9 mouse cellular contexts compared by ENCODE assay signal in the genomic region with DNA sequence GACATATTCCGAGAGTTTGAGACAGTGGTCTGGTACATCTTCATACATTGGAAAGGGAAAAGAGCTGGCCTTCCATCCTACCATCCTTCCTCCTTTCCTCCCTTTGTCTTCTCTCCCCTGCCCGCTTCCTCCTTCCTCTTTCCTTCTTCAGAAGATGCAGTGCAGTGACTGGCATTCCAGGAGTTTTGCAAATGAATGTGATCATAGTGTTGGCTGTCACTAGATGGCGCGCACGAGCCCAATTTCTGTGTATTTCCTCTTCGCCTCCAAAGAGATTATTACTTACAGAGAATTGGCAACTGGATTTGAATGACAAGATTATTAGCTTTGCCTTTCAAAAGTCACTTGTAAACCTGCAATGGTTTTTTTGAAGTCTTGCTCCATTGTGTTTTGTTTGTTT. TPM values are rescaled to one million over a fixed set of nuclear protein-coding genes. Genes with fewer than 3 reads are reported as not detected.
A peak's percentile ranks its signal among the peaks of the same experiment; 100 is the strongest.
DNase-seq lines count a peak whose midpoint lies in the region; ATAC-seq and TF ChIP-seq lines count a peak whose summit lies in the region.
"Had no signal": no experiment of that assay in that cellular context is flagged by ENCODE, and none has a peak within 500 bp of the region (broad histone marks: within the 10 kb centered on the region; RNA-seq: fewer than 3 reads in every experiment).

No protein-coding gene starts in this region.

- no peaks in the 10 kb centered on the region for H3K36me3 ChIP-seq in ES-Bruce4 (ENCODE audit: control insufficient read depth, insufficient read depth, low read length, poor library complexity, severe bottlenecking)
- H3K36me3 ChIP-seq in lung, postnatal 0 days (ENCODE audit: insufficient read depth, low read length), result no peaks in the 10 kb centered on the region
- H3K36me3 ChIP-seq: limb, embryonic 15.5 days had no signal

- peak; percentile 12 for TF ChIP-seq CTCF in ES-Bruce4 (IDR thresholded peaks at IDR 0.05; ENCODE audit: low read depth, low read length)
- TF ChIP-seq CTCF in lung, postnatal 0 days (IDR thresholded peaks at IDR 0.05), result peak; percentile 85

- peak; percentile 31 for DNase-seq in cerebellum, adult 11 months
- peak; percentile 5 for DNase-seq in cerebellum, adult 11-12 months
- peak; percentile 89 to 90 for DNase-seq in kidney, postnatal 4 days
- peak; percentile 75 for DNase-seq in lung, postnatal 0 days (ENCODE audit: low spot score)
- peak; percentile 23 to 34 for DNase-seq in right cerebral cortex, postnatal 36 days (ENCODE audit: low spot score in 2 of 2)

- H3K4me2 ChIP-seq in lung, postnatal 0 days (replicated peaks; ENCODE audit: low read depth, low read length), result no peak overlapping the region
- H3K4me2 ChIP-seq: limb, embryonic 15.5 days had no signal

- H3K9me3 ChIP-seq in ES-Bruce4 (replicated peaks; ENCODE audit: control insufficient read depth, insufficient read depth, low read length, poor library complexity, severe bottlenecking), result peaks cover 5% of the 10 kb centered on the region; the same call in 1 of the 2 replicates
- no peaks in the 10 kb centered on the region for H3K9me3 ChIP-seq in lung, postnatal 0 days (ENCODE audit: low read length)
- H3K9me3 ChIP-seq: limb, embryonic 15.5 days had no signal

- H3K4me3 ChIP-seq in ES-Bruce4 (ENCODE audit: low read depth, low read length), result no peak overlapping the region
- H3K4me3 ChIP-seq in lung, postnatal 0 days (ENCODE audit: low read depth, low read length), result no peak overlapping the region
- H3K4me3 ChIP-seq: limb, embryonic 15.5 days had no signal

- 18% methylated on average over 6 of the region's 6 CpGs for WGBS in lung, postnatal 0 days

- TF ChIP-seq POLR2A in ES-Bruce4 (IDR thresholded peaks at IDR 0.05; ENCODE audit: insufficient read depth, low read length), result no peak

- no peak for TF ChIP-seq EP300 in ES-Bruce4 (IDR thresholded peaks at IDR 0.05; ENCODE audit: insufficient read depth, low read depth, low read length)
- TF ChIP-seq EP300 in lung, postnatal 0 days (IDR thresholded peaks at IDR 0.05), result no peak

- no peak for ATAC-seq in cerebellum, adult (ENCODE audit: insufficient number of reproducible peaks, low FRiP score, low TSS enrichment)
- ATAC-seq in frontal cortex, adult (ENCODE audit: low TSS enrichment), result peak; percentile 93
- ATAC-seq in lung, postnatal 0 days, result no peak

- peaks cover 2% of the 10 kb centered on the region for H3K4me1 ChIP-seq in ES-Bruce4 (ENCODE audit: control insufficient read depth, insufficient read depth, low read length)
- no peaks in the 10 kb centered on the region for H3K4me1 ChIP-seq in lung, postnatal 0 days (ENCODE audit: insufficient read depth, low read depth, low read length)
- H3K4me1 ChIP-seq: limb, embryonic 15.5 days had no signal

- H3K27me3 ChIP-seq in ES-Bruce4 (ENCODE audit: control insufficient read depth, insufficient read depth, low read length, poor library complexity, severe bottlenecking), result no peaks in the 10 kb centered on the region
- H3K27me3 ChIP-seq in lung, postnatal 0 days (replicated peaks; ENCODE audit: insufficient read depth, low read length), result no peaks in the 10 kb centered on the region
- H3K27me3 ChIP-seq: limb, embryonic 15.5 days had no signal

- no peak overlapping the region for H3K27ac ChIP-seq in ES-Bruce4 (ENCODE audit: insufficient read depth, low read length)
- no peak overlapping the region for H3K27ac ChIP-seq in lung, postnatal 0 days (ENCODE audit: low read length)
- H3K27ac ChIP-seq: limb, embryonic 15.5 days had no signal

- H3K9ac ChIP-seq in ES-Bruce4 (ENCODE audit: low read depth, poor library complexity, severe bottlenecking), result no peak overlapping the region
- H3K9ac ChIP-seq in lung, postnatal 0 days (replicated peaks; ENCODE audit: low read depth), result no peak overlapping the region
- H3K9ac ChIP-seq: limb, embryonic 15.5 days had no signal

RNA-seq across cellular contexts. Expression of gene Sox30, which starts 36.0 kb away (rescaled TPM):
- 0.67 and 0.87 TPM in 2 replicates for polyA plus RNA-seq in ES-Bruce4 (2011; ENCODE audit: insufficient read depth, insufficient read length, low read depth, missing spikeins)
- polyA plus RNA-seq in lung, postnatal 0 days (2015; fragmentation: Nextera tagmentation; extraction: Ambion mirVana), result 0.11 and 0.23 TPM in 2 replicates

RNA-seq across cellular contexts. Expression of gene Gm12166, which starts 36.1 kb away (rescaled TPM):
- polyA plus RNA-seq in ES-Bruce4 (2011; ENCODE audit: insufficient read depth, insufficient read length, low read depth, missing spikeins), result 5.5 TPM in 1 of 2 replicates, not detected in the other
- polyA plus RNA-seq in lung, postnatal 0 days (2015; fragmentation: Nextera tagmentation; extraction: Ambion mirVana), result 8.0 and 8.3 TPM in 2 replicates

RNA-seq across cellular contexts. Expression of gene Adam19, which starts 39.7 kb away (rescaled TPM):
- polyA plus RNA-seq in ES-Bruce4 (2011; ENCODE audit: insufficient read depth, insufficient read length, low read depth, missing spikeins), result 51.2 and 51.6 TPM in 2 replicates
- polyA plus RNA-seq in lung, postnatal 0 days (2015; fragmentation: Nextera tagmentation; extraction: Ambion mirVana), result 11.4 and 12.4 TPM in 2 replicates

Comparison
In these comparisons a context has a peak if more than half of its experiments do, and no peak if none do; other contexts are left out.
1. DNase-seq: peak in every context shown above with its lines; median percentile 90 in kidney, postnatal 4 days; 75 in lung, postnatal 0 days; 31 in cerebellum, adult 11 months; 28 in right cerebral cortex, postnatal 36 days; 5 in cerebellum, adult 11-12 months.